8 mouse cellular contexts compared by ENCODE assay signal in the genomic region with DNA sequence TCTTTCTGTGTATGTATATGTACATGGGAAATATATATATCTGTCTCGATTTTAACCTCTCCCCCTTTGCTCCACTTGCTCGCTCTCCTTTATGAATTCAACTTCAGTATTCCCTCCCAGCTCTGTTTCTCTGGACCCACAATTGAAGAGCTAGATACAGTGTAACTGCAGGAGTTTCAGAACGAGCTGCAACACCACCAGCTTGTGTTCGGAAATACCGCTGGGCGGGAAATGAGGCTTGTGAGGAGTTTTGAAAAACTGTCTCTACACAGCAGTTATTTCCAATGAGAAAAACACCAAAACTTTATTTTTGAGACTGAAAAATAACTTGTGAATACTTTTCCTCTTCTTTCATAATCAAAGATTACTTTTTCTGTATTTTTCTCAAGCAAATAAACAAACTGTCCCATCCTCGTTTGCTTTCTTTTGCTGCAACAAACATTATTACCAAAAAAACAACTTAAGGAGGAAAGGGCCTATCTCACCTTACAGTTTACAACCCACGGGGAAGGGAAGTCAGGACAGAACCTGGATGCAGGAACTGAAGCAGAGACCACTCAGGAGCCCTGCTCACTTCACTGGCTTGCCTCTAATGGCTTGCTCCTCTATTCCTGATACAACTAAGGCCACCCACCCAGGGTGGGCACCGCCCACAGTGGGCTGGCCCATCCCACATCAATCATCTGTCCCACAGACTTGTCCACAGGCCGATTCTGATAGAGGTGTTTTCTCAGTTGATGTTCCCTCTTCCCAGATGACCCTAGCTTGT. TPM values are rescaled to one million over a fixed set of nuclear protein-coding genes. Genes with fewer than 3 reads are reported as not detected.
DNase-seq lines count a peak whose midpoint lies in the region; ATAC-seq and TF ChIP-seq lines count a peak whose summit lies in the region.

No protein-coding gene starts in this region.

- H3K27ac ChIP-seq in gastrocnemius, adult 2 months = peak overlapping the region; percentile 96

- intact Hi-C loops in gastrocnemius, adult 2 months (cut with DNase I) = loop anchor here (5.0 to 10.0 kb wide), 2 partner anchors 236 to 454 kb away; partner anchors contain the start of genes Mitd1 and Mrpl30

- DNase-seq in gastrocnemius, adult 2 months = no peak
- DNase-seq in gastrocnemius, postnatal 4 days (ENCODE audit: low spot score in 2 of 2) = no peak
- peak; percentile 85 for DNase-seq in A20 (ENCODE audit: low read depth, low spot score)
- DNase-seq in embryo, embryonic 10.5 days (ENCODE audit: low spot score) = peak; percentile 55
- DNase-seq in layer of hippocampus, adult 18-20 months (ENCODE audit: low spot score in 2 of 2) = no peak
- no peak for DNase-seq in right cerebral cortex, postnatal 10 days (ENCODE audit: low spot score in 2 of 2)
- DNase-seq in gastrocnemius, adult 8-10 months (ENCODE audit: low spot score in 2 of 2) = no peak

- ATAC-seq in megakaryocyte progenitor cell, adult 5-6 weeks (replicated peaks; ENCODE audit: poor library complexity) = peak; percentile 62

- no peak for TF ChIP-seq CTCF in gastrocnemius, adult 2 months (IDR thresholded peaks at IDR 0.05)

- no peak overlapping the region for H3K4me3 ChIP-seq in gastrocnemius, adult 2 months

RNA-seq across cellular contexts. Expression of gene Rev1, which starts 1.3 kb away (rescaled TPM):
- 10 to 100 TPM; 18.3 to 18.8 TPM for total RNA-seq in gastrocnemius, adult 2 months (2021)
- total RNA-seq in gastrocnemius, postnatal 4 days (2021) = 10 to 100 TPM; 25.9 to 33.7 TPM
- 41.7 and 48.3 TPM in 2 replicates for total RNA-seq in megakaryocyte progenitor cell, adult 5-6 weeks (2015)
- 44.6 and 60.9 TPM in 2 replicates for total RNA-seq in megakaryocyte progenitor cell, adult 5-6 weeks (2017)
- total RNA-seq in layer of hippocampus, adult 18-20 months (2021) = 10 to 100 TPM; 35.8 to 40.6 TPM
- 10 to 100 TPM; 17.7 to 20.0 (median 19.3) TPM for total RNA-seq in gastrocnemius, adult 8-10 months (2022)

Comparison
In these comparisons a context has a peak if more than half of its experiments do, and no peak if none do; other contexts are left out.
1. DNase-seq: peak in A20 (single experiment) and embryo, embryonic 10.5 days (single experiment); none in gastrocnemius, adult 2 months (single experiment), gastrocnemius, postnatal 4 days (0 of 2), layer of hippocampus, adult 18-20 months (0 of 2), right cerebral cortex, postnatal 10 days (0 of 2) and gastrocnemius, adult 8-10 months (0 of 2).